Mouse (Mus musculus) cerebellum, postnatal 4 days (tissue): ENCODE data around the gene Smad5.

Experiments used
- DNase-seq, 2 experiments: peaks; one replicate each; pipeline ENCODE4 v3.0.0; 2022; ENCODE audit warnings: low spot score in 2 of 2, mixed read lengths in 1 of 2

Gene Smad5

DNA sequence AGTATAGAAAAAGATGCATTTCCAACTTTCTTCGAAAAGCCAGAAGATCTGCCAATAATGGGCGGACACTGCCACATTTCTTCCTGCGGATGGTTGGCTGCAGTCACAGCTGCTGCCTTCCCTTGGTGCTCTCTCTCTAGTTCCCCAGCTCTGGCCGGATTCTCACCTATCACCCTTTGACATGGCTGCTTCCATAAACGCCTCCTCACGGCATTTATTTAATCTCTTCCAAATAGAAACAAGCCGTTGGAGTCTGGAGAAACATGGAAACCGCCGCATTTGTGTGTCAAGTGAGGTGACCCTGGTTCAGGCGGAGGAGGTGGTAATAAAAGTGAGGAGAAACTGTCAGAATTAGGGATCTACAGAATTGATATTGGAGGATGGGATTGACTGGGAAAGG lies 886 bp upstream of the Smad5 start:
- no peak for DNase-seq

DNA sequence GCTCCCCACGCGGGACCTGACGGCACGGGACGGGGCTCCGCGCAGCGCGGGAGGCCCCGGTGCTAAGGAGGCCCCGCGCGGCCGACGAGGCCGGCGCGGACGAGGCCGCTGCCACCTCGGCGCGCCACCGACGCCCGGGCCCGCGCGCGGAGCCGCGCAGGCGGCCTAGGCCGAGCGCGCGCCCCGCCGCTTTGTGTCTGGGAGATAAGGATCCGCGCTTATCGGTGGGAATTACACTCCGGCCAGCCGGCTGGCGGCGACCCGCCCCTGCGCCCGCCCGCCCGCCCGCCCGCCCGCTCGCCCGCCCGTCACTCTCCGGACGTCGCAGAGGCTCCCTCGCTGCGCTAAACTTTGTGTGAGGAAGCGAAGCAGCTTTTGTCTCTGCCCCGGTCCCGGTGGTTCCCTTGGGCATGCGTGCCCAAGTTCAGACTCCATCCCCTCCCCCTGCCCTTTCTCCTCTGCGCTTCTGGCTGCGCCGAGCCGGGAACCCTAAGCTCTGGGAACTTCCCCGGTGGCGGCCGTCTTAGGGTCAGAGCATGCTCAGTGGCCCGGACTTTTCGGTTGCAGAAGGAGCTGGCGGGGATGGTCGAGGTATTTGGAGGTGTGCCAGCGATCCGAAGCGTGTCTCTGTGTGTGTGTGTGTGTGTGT lies 536 bp downstream of the Smad5 start:
- DNase-seq, result peak; percentile 35 to 74

DNA sequence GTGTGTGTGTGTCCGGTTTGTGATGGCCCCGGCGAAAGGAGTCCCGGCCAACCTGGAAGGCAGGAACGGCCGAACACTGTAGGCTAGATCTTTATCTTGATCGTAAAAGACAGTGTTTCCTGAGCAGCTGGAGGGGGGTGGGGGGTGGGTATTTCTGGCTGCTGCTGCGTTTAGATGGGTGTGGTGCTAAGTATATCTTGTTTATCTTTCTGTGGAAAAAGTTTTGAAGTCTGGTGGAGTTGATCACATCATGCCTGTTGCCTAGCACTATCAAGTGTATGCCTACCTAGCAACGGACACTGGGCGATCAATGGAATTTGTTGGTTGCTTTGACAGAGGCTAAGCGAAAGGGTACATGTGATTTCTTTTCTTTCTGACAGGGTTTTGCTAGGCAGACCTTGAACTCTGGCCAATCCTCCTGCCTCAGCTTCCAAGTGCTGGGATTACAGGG lies 1.1 kb downstream of the Smad5 start:
- no peak for DNase-seq

GRCm38 (mm10) chr13:56704596-56704995 lies 1.8 kb downstream of the Smad5 start:
- DNase-seq, result no peak

GRCm38 (mm10) chr13:56707111-56707510 lies 4.3 kb downstream of the Smad5 start:
- no peak for DNase-seq

- no peak for DNase-seq
These were observed 4.8 kb downstream of the Smad5 start for GRCm38 (mm10) chr13:56707606-56708005.

DNA sequence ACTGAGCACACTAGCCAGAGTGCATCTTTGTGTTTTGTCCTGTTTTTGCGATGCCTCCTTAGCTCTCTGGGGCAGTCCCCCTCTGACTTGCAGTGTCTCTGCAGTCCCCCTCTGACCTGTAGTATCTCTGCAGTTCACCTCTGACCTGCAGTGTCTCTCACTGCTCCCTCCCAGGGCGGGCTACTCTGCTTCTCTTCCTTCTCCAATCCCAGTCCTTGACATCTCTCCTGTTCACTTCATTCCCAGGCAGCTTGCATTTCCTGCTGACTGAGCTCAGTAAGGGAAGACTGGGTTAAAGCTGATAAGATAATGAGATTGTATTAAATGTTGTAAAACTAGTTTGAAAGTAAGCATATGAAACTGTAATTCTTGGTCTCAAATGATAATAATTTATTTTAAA lies 7.8 kb downstream of the Smad5 start:
- DNase-seq, result no peak

DNA sequence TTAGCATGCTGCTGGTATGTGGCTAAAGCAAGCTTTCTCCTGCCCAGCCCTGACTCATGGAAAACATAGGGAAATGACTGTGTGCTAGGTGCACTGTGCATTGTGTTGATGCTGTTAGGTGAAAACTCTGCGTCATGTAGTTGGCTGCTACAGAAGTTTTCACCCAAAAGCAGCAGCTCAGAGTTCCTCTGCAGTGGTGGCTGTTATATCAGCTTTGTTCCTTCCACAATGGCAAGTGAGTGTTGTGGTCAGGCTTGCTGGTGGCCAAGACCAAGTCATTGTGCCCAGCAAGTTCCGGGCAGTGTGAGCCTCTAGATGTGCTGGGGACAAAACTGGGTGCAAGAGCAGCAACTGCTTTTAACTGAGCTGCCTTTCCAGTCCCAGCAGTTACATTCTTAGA lies 9.4 kb downstream of the Smad5 start:
- DNase-seq, result no peak

GRCm38 (mm10) chr13:56726551-56726950 lies 23.7 kb downstream of the Smad5 start:
- no peak for DNase-seq

GRCm38 (mm10) chr13:56729046-56729445 lies 26.2 kb downstream of the Smad5 start:
- no peak for DNase-seq

- no peak for DNase-seq
These were observed 31.8 kb downstream of the Smad5 start for GRCm38 (mm10) chr13:56734617-56735016.

DNA sequence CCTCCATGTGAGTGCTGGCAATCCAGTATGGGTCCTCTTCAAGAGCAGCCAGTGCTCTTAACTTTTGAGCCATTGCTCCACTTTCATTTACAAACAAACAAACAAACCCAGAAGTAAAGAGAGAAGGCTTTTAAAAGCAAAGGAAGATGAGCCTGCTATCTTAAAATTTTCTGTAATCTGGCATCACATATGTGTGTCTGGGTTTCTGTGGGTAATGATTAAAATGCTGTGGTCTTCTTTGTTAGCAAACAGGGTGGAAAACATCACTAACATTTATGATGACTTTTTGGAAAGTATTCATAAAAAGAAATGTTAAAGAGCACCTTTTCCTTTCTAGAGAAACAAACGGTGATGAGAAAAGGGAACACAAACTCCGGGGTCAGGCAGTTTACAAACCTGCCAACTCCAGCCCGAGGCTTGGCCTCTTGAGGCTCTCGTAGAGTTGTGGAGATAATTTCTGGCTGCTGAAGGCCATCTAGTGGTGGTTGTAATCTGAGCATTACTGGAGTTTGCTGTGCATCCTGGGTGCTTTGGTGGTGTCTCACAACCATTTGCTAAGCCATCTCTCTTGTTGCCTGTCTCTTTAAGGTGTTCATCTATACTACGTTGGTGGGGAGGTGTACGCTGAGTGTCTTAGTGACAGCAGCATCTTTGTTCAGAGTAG lies 32.5 kb downstream of the Smad5 start:
- peak in 1 of 2 experiments; percentile 16 for DNase-seq

DNA sequence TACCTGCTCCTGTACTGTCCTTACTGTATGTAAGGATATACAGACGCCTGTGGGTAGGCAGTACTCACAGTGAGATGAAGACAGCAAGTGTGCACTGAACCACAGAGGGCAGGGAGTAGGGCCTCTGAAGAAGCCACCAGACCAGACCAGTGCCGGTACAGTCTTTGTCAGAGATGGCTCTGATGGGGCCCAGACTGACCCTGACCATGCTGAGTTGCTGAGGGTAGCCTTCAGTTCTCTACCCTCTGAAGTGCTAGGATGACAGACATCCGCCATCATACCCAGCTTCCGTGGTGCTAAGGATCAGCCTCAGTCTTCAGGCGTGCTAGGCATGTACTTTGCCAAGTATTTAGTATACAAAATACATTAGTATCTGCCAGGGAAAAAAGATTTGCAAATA lies 36.7 kb downstream of the Smad5 start:
- DNase-seq, result no peak

DNA sequence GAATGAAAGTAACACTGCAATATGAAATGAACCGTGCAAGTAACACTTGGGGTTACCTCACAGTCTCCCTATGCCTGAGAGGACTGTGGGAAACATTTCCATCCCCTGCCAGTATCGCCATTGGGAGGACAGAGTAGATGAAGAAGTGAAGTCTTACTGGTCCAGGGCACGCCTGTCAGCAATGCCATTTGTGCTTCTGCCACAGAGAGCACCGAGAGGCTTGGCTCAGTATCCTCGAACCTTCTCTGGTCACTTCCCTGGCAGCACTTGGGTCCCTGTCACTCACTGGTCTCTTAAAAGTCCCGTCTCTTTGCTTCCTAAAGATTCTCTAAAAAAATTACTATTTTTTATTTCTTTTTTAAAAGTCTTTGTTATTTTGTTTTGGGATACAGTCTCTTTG lies 37.7 kb downstream of the Smad5 start:
- DNase-seq, result no peak

- DNase-seq, result no peak
These were observed 38.9 kb downstream of the Smad5 start for GRCm38 (mm10) chr13:56741691-56742090.

GRCm38 (mm10) chr13:56742325-56742901 lies 39.6 kb downstream of the Smad5 start:
- no peak for DNase-seq

- no peak for DNase-seq
These were observed 44.1 kb downstream of the Smad5 start for GRCm38 (mm10) chr13:56746739-56747532.

DNA sequence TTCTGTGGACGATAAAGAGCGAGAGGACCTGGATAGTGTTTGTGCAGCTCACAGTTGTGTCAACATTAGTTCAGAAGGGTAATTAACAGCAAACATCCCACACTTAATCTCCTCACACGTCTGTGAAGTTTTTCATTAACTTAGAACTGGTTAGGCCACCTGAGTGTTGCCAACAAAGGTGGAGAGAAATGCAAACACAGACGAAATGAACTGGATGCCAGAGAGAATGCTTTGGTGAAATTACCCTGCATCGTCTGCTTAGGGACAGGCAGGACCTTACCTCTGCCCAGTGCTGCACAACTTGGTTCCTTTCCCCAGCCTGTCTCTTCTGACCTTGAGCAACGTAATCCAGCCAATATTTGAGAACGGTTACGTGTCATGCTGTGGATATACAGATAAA lies 44.7 kb downstream of the Smad5 start:
- DNase-seq, result no peak

DNA sequence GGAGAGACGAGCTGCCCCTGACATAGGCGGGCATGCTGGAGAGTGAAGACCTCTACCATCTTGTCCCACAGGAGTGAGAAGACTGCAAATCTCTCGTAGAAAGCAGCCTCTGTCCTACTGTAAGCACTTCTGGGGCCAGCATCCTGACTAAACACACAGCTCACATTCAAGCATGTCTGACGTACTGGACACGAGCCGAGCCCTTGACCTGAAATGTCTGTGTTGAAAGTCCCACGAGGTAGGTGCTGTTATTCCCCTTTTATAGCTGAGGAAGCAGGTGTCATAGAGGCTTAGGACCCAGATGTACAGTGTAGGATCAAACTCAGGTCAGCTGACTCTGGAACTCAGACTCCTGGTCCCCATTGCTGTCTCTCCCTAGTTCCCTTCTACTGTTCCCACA lies 46.6 kb downstream of the Smad5 start:
- DNase-seq, result no peak

DNA sequence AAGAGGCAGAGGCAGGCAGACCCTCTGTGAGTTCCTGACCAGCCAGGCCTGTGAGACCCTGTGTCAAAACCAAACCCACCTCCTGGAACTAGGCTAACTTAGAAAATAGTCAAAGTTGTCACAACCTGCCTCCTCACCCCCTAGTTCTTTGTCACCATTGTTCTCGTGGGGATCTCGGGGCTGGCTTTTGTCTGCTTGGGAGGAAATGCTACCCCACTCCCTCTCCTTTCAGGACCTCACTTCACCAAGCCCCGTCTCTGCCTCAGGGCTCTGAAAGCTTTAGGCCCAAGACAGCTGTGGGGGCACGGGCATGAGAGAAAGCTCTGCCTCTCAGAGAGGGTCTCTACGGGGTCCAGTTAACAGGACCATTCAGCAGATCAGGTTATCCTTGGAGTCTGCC lies 49.0 kb downstream of the Smad5 start:
- no peak for DNase-seq

GRCm38 (mm10) chr13:56752474-56753191 lies 49.8 kb downstream of the Smad5 start:
- no peak for DNase-seq
